Mouse (Mus musculus) CD4-positive, CD25-positive, alpha-beta regulatory T cell, adult 2 months (primary cell): Measurements from ENCODE around the gene Ascl4.

Experiments
- DNase-seq: peaks from one replicate; pipeline ENCODE4 v3.0.0-alpha.2; 2012; ENCODE audit warnings: low read depth, low spot score

Ascl4 gene

GRCm38 (mm10) chr10:85927676-85928445 lies at the start of gene Ascl4:
Gene Ascl4 (plus strand): TSS chr10:85927681.
- DNase-seq: peak; percentile 53

GRCm38 (mm10) chr10:85879886-85880486 lies 47.5 kb upstream of the Ascl4 start:
- no peak for DNase-seq

- peak; percentile 99 for DNase-seq
Observed at GRCm38 (mm10) chr10:85916498-85917309, 10.8 kb upstream of the Ascl4 start, which contains the start of gene Prdm4. Gene Prdm4 (minus strand): TSS chr10:85917142.

- peak; percentile 91 for DNase-seq
Observed at GRCm38 (mm10) chr10:85928499-85929207, 1.2 kb downstream of the Ascl4 start.

DNA sequence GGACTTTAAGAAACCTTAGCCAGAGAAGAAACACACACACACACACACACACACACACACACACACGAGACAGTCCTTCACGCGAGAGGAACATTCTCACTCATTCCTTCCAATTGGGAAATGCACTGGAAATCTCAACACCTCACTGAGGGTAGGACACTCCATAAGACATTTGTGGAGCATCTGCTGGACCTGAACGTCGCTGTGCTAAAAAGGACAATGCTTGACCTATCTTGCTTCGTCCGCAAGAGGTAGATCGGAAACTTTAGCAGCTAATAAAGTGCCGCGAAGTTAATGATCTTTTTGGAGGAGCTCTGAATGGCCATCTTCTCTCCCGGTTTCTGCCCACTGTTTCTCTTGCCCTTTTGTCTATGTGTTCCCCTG lies 1.7 kb downstream of the Ascl4 start:
- DNase-seq: no peak

GRCm38 (mm10) chr10:85929962-85930361 lies 2.5 kb downstream of the Ascl4 start:
- DNase-seq: no peak

DNA sequence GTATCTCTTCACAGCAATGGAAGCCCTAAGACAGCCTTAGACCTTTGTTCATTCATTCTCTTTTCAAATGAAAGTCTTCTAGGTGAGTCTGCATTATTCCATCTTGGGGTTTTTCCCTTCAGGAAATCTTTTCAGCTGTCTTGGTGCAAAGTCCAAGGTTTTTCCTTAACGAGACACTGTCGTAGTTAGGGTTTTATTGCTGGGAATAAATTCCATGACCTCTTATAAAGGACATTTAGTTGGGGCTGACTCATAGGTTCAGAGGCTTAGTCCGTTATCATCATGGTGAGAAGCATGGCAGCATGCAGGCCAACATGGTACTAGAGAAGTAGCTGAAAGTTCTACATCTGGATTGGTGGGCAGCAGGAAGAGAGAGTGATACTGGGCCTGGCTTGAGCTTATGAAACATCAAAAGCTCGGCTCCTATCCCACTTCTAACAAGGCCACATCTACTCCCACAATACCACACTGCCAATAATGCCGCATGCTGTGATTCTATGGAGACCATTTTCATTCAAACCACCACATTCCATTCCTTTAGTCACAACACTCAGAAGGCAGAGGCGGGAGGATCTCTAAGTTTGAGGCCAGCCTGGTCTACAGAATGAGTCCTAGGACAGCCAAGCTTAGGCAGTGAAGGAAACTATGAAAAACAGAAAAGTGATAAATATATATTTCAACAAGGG lies 8.9 kb downstream of the Ascl4 start:
- DNase-seq: no peak

- DNase-seq: no peak
Observed at GRCm38 (mm10) chr10:85948483-85949196, 21.2 kb downstream of the Ascl4 start.

- no peak for DNase-seq
Observed at GRCm38 (mm10) chr10:85951765-85952443, 24.4 kb downstream of the Ascl4 start.

GRCm38 (mm10) chr10:85953401-85953800 lies 25.9 kb downstream of the Ascl4 start:
- no peak for DNase-seq

- DNase-seq: no peak
Observed at GRCm38 (mm10) chr10:85954429-85954828, 26.9 kb downstream of the Ascl4 start.

- DNase-seq: peak; percentile 16
Observed at GRCm38 (mm10) chr10:85956871-85957419, 29.5 kb downstream of the Ascl4 start.

DNA sequence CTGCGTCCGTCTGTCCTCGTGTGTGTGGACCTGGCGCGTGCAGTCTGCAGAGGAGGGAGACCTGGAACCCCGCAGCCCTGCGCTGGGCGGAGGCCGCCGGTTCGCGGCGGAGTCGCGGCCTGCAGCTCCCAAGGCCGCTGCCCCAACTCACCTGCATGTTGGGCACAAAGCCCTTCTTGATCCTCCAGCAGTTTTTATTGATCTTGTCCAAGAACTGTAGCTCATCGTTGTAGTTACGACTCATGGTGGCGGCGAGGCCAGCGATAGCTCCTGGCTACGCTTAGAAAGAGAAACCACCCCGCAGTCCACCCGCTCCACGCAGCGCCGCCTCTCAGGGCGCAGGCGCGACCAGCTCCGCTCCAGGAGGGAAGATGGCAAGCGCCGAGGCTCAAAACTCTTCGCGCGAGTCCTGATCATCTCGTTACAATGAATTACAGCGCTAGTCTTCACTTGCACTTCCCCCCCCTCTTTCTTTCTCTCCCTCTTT lies 30.0 kb downstream of the Ascl4 start, which contains the start of gene Rtcb:
Gene Rtcb (minus strand): TSS at position 360 of the 487 bp plus-strand sequence.
- peak; percentile 98 for DNase-seq

DNA sequence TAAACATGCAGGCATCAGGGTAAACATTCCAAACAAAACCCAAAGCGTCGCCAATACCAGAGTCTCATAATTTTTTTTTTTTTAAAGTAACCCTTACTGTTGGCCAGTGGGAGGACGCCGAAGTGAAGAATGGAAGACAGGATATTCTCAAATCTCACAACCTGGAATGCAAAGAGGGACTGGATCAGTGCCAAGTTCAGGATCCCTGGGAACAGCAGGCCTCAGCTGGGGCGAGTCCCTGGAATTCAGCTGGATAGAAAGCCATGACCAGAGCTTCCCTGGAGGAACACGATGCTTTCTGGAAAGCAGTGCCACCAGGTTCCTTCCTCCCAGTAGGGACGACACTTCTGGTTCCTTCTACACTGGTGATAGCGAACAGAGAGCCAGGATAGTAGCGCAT lies 35.4 kb downstream of the Ascl4 start:
- no peak for DNase-seq

GRCm38 (mm10) chr10:85964316-85964715 lies 36.8 kb downstream of the Ascl4 start:
- DNase-seq: no peak

DNA sequence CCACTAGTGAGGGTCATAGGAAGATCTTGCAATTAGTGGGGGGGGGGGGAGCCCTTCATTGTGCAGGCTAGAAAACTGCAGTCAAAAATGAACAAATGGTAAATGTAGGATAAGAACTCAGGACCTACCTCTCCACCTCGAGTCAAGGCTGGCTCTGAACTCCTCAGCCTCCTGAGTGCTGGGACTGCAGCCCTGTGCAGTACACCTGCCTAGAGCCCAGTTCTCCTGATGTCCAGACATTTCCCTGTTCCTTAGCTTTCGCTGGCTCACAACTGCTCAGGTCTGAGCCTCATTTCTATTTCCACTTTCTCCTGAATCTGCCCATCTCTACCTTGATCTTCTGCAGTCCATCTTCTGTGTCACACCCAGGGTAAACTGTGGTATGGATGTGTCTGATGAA lies 39.0 kb downstream of the Ascl4 start:
- DNase-seq: no peak

DNA sequence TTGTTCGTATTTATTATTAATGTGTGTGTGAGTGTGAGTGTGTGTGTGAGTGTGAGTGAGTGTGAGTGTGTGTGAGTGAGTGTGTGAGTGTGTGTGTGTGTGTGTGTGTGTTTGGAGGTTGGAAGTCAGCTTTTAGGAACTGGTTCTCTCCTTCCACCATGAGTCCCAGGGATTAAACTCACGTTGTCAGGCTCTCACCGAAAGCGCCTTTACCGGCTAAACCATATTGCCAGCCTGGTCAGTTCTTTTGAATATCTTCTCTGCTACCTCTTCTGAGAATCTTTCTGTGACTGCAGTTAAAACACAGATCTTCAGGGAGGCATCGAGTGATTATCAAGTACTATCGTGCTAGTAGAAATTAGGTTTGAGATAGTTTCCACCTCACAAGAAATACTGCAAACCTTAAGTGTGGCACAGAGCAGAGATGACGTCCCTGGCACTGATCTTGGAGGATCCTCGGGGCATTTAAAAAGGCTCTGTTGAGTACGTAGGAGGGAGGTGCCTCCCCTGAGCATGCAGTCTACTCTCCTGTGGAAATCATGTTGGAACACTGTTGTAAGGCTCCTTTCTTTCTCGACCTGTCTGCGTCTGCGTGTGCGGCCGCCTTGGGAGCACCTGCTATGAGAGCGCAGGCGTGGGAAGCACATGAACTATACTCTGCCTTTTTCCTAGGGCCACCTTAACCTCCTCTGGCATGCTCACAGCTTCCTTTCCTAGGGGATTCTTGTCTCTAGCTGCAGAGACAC lies 40.1 kb downstream of the Ascl4 start:
- no peak for DNase-seq

GRCm38 (mm10) chr10:85968157-85968634 lies 40.7 kb downstream of the Ascl4 start:
- DNase-seq: peak; percentile 78
